Mouse (Mus musculus) R1 (cell line): ENCODE results near the gene Chrng.

Source experiments
- DNase-seq: peaks from one replicate; pipeline ENCODE4 v3.0.0-alpha.2; 2018; ENCODE audit warnings: low read depth, low spot score

Gene Chrng

GRCm38 (mm10) chr1:87252040-87252609 is 47.7 kb downstream of the Chrng start:
- DNase-seq, result no peak

- no peak for DNase-seq
Observed at GRCm38 (mm10) chr1:87255173-87255572, 50.7 kb downstream of the Chrng start.

DNA sequence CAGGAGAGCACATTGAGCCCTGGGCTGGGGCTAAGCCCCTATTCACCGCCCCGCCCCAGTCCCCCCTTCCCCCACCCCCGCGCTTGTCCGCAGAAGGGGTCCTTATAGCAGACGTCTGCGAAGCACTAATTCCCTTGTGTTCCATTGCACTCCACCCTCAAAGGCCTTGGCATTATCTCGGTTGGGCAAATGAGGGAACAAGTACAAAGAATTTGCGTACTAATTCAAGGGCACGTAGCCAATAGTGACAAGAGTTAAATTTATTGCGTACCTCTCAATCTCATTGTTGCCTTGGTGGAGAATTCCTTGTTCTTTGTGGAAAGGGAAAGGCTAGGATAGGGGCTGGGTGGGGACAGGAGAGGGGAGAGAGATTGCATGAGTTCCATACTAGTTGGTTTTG is 53.2 kb downstream of the Chrng start:
- no peak for DNase-seq

DNA sequence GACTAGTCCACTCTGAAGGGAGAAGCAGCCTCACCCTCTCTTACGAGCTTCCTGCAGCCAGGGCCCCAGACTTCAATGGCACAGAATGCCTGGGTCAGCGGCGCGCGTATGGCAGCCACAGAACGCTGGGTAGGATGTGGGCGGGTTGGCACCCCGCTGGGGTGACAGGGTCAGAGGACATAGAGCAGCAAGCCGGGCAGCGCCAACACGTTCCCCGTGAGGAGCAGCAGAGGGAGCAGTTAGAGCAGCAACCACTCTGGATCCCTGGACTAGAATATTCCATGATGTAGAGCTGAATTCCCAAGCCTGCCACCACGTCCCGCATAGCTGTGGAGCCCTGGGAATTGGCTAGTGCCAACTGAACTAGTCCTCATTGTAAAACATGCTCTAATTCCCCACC is 54.0 kb downstream of the Chrng start:
- no peak for DNase-seq

- DNase-seq, result no peak
Observed at GRCm38 (mm10) chr1:87259316-87259715, 54.9 kb downstream of the Chrng start.
